Mouse (Mus musculus): ENCODE measurements at regions not wholly inside any gene's neighbourhood (a gene's known extent, or its start where the extent isn't known, plus 50 kb on each side); places are given as distances from the start of the nearest gene placed in this dataset.

DNA sequence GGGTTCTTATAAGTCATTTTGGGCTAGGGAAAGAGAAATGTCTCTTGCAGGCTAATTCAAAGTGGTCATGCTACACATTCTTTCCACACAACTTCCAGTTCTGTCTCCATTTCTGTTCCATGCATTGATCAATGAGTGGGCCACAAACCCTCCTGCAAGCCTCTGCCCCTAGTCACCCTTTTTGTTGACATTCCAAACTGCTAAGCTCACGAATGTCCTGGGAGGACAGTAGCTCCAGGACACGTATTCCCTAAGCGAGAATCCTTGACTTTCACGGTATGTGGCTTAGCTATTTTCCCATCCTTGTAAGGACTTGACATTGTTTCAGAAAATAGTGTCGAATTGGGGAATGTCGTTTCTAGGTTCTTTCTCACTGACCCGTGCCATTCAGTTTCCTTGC lies 91.1 kb upstream of the Bmp2 start:
- H3K27me3 ChIP-seq (replicated peaks): no peaks in the 10 kb centered on the region
- no peaks in the 10 kb centered on the region for H3K36me3 ChIP-seq
- no peaks in the 10 kb centered on the region for H3K4me1 ChIP-seq
- H3K9ac ChIP-seq (replicated peaks): no peak overlapping the region
- H3K4me3 ChIP-seq (replicated peaks): no peak overlapping the region
- no peaks in the 10 kb centered on the region for H3K9me3 ChIP-seq (replicated peaks)
- no peak for ATAC-seq (ENCODE audit: low FRiP score)
- 74% methylated on average over 7 of the region's 7 CpGs for WGBS
- no peak overlapping the region for H3K4me2 ChIP-seq
- no peak overlapping the region for H3K27ac ChIP-seq (replicated peaks)

DNA sequence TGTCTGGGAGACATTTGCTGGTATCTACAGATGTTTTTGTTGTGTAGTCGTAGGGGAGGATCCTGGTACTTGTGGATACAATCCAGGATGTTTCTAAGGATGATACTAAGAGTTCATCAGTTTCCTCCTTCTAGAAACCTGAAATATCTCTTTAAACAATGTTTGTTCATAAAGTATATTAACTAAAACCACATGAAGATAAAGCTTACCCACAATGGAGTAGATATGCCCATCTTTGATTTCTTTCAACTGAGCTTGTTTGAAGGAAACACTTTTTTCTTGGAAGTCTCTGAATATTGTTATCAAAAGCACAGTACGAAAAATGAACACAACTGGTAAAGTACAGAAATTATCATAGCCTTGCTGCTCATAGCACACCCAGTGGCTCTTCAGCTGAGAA lies 89.6 kb upstream of the Bmp2 start:
- ATAC-seq (ENCODE audit: low FRiP score): no peak
- no peaks in the 10 kb centered on the region for H3K4me1 ChIP-seq
- no peak overlapping the region for H3K9ac ChIP-seq (replicated peaks)
- H3K9me3 ChIP-seq (replicated peaks): no peaks in the 10 kb centered on the region
- no peaks in the 10 kb centered on the region for H3K27me3 ChIP-seq (replicated peaks)
- H3K4me3 ChIP-seq (replicated peaks): no peak overlapping the region
- no peak overlapping the region for H3K27ac ChIP-seq (replicated peaks)
- 91% methylated on average over 2 of the region's 2 CpGs for WGBS
- H3K36me3 ChIP-seq: no peaks in the 10 kb centered on the region
- H3K4me2 ChIP-seq: no peak overlapping the region

DNA sequence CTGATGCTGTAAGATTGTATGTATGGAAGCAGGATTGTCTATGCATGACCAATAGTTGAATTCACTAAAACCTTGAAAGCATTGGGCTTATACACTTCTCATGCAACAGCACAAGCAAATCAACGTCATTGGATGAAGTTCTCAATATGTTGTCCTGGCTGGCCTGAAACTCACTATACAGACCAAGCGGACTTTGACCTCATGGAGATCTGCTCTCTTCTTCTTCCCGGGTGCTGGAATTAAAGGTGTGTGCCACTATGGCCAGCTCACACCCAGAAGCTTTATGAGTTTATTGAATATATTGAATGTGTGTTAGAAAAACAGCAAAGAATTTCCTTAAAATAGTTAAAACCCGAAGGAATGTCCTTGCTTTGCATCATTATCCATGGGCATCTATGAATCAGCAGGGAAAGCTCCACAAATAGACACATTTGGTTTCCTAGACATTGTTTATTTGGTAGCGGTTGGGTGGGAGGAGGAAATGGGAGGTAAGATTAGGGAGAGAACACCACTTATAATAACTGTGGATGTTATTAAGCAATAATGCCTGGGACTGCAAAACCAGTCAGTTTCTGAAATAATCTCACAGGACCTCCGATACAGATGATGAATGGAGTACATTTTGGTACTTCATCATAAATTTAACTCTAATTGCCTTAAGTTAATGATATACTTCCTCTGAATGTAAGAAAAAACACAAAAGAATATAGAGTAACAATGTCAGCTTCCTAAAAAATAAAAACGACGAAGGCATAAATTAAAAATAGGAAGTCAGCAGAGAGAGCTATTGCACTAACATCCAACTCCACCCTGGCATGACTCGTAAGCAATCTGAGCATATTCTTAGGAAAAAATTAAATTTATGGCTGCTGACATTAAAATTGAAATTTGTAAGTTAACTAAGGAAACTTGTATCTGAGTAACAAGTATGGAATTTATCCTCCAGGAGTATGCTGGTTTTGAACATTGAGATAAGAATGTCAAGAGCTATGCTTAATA lies 84.5 kb upstream of the Bmp2 start:
- Histone ChIP-seq H3K9ac (replicated peaks) (no peak overlapping the region), H3K36me3 (no peaks in the 10 kb centered on the region), H3K4me3 (replicated peaks) (no peak overlapping the region), H3K9me3 (replicated peaks) (no peaks in the 10 kb centered on the region), H3K27me3 (replicated peaks) (no peaks in the 10 kb centered on the region), H3K4me2 (no peak overlapping the region), H3K4me1 (no peaks in the 10 kb centered on the region), H3K27ac (replicated peaks) (no peak overlapping the region)
- ATAC-seq (ENCODE audit: low FRiP score): no peak
- 89% methylated on average over 9 of the region's 9 CpGs for WGBS

DNA sequence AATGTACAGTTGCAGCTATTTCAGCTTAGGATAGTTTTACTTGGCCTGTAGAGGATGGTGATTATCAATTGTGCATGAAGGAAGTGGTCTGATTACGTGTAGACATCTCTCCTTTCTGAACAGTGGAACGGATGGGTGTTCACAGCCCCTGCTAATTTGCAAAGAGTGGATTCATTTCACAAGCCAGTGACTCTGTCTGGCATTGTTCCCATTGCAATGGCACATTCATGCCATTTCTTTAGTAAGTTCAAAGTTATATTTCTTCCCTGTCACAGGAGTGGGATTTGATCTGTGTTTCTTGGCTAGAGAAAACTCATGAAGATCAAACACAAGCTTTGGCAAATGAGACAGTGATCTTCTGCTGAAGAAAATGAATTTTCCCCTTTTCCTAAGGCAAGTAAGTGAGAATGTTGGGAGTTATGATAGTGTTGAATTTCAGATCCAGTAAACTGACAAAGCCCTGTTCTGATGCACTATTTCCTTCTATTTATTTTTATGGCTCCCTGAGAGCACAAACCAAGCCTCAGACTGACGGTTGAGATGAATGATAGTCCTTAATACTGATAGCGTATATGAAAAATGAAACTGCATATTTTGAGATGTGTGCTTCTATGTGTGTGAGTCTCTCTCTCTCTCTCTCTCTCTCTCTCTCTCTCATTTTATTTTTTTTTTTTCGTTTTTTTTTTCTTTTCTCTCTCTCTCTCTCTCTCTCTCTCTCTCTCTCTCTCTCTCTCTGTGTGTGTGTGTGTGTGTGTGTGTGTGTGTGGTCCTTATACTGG lies 78.8 kb upstream of the Bmp2 start:
- ATAC-seq (ENCODE audit: low FRiP score): no peak
- Histone ChIP-seq H3K27ac (replicated peaks) (no peak overlapping the region), H3K36me3 (no peaks in the 10 kb centered on the region), H3K9me3 (replicated peaks) (no peaks in the 10 kb centered on the region), H3K9ac (replicated peaks) (no peak overlapping the region), H3K4me2 (no peak overlapping the region), H3K4me1 (no peaks in the 10 kb centered on the region), H3K27me3 (replicated peaks) (no peaks in the 10 kb centered on the region), H3K4me3 (replicated peaks) (no peak overlapping the region)
- 48% methylated on average over 5 of the region's 5 CpGs for WGBS

DNA sequence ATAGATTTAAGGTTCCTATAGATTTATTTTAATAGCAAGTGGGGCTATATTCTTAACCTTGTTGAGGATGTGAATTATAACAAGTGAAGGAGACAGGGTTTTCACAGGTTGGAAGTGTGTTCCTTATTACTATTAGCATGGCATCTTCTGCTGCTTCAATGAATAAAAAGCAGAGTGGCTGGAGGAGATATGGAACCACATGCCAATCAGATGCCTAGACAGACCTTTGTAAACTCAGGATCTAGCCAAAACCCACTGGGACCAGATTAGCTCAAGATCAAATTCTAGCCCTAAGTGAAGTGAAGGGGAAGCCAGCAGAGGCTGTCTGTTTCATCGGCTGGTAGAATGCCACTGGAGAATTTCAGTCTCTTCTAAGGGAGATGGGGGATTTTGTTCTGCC lies 77.8 kb upstream of the Bmp2 start:
- no peak overlapping the region for H3K4me3 ChIP-seq (replicated peaks)
- no peak overlapping the region for H3K9ac ChIP-seq (replicated peaks)
- H3K36me3 ChIP-seq: no peaks in the 10 kb centered on the region
- no peak for ATAC-seq (ENCODE audit: low FRiP score)
- no peak overlapping the region for H3K27ac ChIP-seq (replicated peaks)
- WGBS: 92% methylated on average over 1 of the region's 1 CpGs
- no peaks in the 10 kb centered on the region for H3K4me1 ChIP-seq
- H3K27me3 ChIP-seq (replicated peaks): no peaks in the 10 kb centered on the region
- H3K4me2 ChIP-seq: no peak overlapping the region
- H3K9me3 ChIP-seq (replicated peaks): no peaks in the 10 kb centered on the region

DNA sequence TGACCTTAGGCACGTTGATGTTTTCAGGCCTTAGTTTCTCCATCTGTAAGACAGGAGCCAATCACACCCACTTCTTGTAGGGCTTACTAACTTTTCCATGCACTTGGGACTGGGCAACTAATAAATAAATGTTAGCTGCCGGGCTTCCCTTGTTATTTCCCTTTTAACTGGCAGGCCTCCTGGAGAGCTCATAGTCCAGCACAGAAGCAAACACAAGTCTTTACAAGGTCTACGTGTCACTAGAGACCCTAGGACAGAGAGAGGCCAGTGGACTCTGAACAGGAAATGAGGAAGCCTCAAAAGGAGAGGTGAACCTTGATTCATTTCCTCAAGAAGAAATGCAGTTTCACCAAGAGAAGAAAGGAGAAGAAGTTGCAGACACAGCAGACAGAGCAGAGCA lies 71.1 kb upstream of the Bmp2 start:
- Histone ChIP-seq H3K4me1 (no peaks in the 10 kb centered on the region), H3K9me3 (replicated peaks) (no peaks in the 10 kb centered on the region), H3K27me3 (replicated peaks) (no peaks in the 10 kb centered on the region), H3K27ac (replicated peaks) (no peak overlapping the region), H3K4me3 (replicated peaks) (no peak overlapping the region), H3K4me2 (no peak overlapping the region), H3K9ac (replicated peaks) (no peak overlapping the region), H3K36me3 (no peaks in the 10 kb centered on the region)
- WGBS: 60% methylated on average over 3 of the region's 3 CpGs
- ATAC-seq (ENCODE audit: low FRiP score): no peak

DNA sequence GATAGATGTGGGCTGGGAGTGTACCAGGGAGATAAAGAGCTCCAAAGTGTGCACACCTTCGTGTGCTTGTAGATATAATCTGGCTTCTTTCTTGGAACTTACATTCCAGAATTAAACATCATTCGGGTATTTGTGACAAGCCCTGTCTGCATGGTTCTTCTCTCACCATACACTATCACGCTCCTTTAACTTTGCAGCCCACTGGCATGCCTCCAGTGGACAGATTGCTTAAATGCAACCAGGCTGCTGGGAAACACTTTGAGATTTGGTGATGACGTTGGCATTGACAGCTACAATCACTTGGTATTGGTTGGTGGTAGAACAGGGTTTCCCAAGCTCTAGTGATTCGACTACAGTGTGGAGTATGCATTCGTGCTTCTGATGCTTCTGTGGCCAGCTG lies 70.7 kb upstream of the Bmp2 start:
- WGBS: 86% methylated on average over 6 of the region's 6 CpGs
- no peak for ATAC-seq (ENCODE audit: low FRiP score)
- Histone ChIP-seq H3K27me3 (replicated peaks) (no peaks in the 10 kb centered on the region), H3K9ac (replicated peaks) (no peak overlapping the region), H3K4me3 (replicated peaks) (no peak overlapping the region), H3K4me1 (no peaks in the 10 kb centered on the region), H3K27ac (replicated peaks) (no peak overlapping the region), H3K36me3 (no peaks in the 10 kb centered on the region), H3K4me2 (no peak overlapping the region), H3K9me3 (replicated peaks) (no peaks in the 10 kb centered on the region)

DNA sequence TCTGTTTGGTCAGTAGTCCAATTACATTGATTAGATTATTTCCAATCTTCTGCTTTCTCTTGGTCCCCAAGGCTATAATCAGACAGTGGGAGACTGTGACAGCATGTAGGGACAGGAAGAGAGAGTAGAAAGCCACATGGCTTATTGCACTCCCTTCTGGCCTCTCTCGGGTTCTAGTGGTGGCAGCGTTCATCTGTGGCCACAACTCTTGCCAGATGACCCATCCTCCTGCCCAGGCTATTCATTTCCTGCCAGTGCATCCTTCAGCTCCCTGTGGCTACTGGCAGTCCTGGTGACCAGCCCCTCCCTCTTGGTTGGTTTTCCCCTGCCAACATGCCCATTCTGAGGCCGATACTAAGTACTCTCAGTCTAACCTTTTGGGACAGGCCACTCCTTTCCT lies 70.2 kb upstream of the Bmp2 start:
- no peaks in the 10 kb centered on the region for H3K36me3 ChIP-seq
- H3K4me2 ChIP-seq: no peak overlapping the region
- H3K4me3 ChIP-seq (replicated peaks): no peak overlapping the region
- H3K27ac ChIP-seq (replicated peaks): no peak overlapping the region
- no peak for ATAC-seq (ENCODE audit: low FRiP score)
- no peaks in the 10 kb centered on the region for H3K27me3 ChIP-seq (replicated peaks)
- H3K9ac ChIP-seq (replicated peaks): no peak overlapping the region
- no peaks in the 10 kb centered on the region for H3K9me3 ChIP-seq (replicated peaks)
- no peaks in the 10 kb centered on the region for H3K4me1 ChIP-seq
- 92% methylated on average over 3 of the region's 3 CpGs for WGBS

DNA sequence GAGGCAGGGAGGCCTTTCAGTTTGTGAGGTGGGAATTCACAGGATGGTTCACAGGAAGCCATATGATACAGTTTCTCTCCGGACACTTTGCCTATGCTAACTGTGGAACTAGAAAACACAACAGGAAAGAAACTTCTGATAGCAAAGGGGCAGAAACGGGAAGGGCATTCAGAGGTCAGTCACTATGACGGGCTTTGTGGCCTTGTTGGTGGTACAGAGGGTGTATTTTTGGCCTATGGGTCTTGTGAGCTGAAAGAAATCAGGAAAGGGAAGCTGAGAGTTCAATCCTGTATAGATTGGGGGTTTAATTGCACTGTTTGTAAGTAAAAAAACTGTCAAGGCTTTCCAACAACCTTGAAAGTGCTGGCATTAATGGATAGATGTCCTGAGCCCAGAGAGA lies 56.5 kb upstream of the Bmp2 start:
- Histone ChIP-seq H3K4me1 (no peaks in the 10 kb centered on the region), H3K9ac (replicated peaks) (no peak overlapping the region), H3K4me2 (no peak overlapping the region), H3K4me3 (replicated peaks) (no peak overlapping the region), H3K36me3 (no peaks in the 10 kb centered on the region), H3K27me3 (replicated peaks) (no peaks in the 10 kb centered on the region), H3K9me3 (replicated peaks) (no peaks in the 10 kb centered on the region), H3K27ac (replicated peaks) (no peak overlapping the region)
- WGBS: 85% methylated on average over 3 of the region's 3 CpGs
- ATAC-seq (ENCODE audit: low FRiP score): no peak

DNA sequence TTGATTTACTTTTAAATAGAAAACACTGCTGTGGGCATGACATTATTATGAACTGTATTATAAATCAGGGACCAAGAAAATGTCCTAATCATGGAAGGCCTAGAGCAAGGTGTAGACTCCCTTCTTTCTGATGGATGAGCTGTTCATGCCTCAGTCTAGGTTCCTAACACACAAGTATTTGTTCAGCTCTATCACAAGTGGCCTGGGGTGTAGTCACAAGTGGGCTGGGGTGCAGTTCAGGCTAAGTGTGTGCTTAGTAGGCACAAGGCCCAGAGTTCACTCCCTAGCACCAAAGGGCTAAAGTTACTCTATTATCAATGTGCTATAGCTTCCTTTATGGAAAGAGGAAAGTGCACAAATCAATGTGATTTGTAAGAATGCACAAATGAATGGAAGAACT lies 55.6 kb upstream of the Bmp2 start:
- no peaks in the 10 kb centered on the region for H3K9me3 ChIP-seq (replicated peaks)
- ATAC-seq (ENCODE audit: low FRiP score): no peak
- no peak overlapping the region for H3K4me3 ChIP-seq (replicated peaks)
- H3K9ac ChIP-seq (replicated peaks): no peak overlapping the region
- H3K4me2 ChIP-seq: no peak overlapping the region
- H3K27me3 ChIP-seq (replicated peaks): no peaks in the 10 kb centered on the region
- no peaks in the 10 kb centered on the region for H3K36me3 ChIP-seq
- no peak overlapping the region for H3K27ac ChIP-seq (replicated peaks)
- H3K4me1 ChIP-seq: no peaks in the 10 kb centered on the region

DNA sequence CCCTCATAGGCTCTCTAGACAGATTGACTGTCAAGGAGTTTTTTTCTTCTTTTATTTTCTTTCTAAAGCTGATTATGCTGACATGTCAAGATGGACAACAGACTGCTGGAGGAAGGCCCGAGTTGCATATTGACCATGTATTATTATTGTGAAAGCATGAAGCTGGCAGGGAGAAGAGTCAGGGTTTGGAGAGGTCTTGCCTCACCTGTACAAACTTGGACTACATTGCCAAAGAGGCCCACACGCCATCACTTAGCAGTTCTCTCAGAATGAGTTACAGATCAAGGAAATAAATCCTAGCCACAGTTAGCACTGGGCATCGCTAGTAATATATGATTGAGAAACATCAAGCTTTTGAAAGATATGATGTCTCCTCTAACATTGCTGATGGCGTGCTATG lies 54.9 kb upstream of the Bmp2 start:
- Histone ChIP-seq H3K4me2 (no peak overlapping the region), H3K9me3 (replicated peaks) (no peaks in the 10 kb centered on the region), H3K4me1 (no peaks in the 10 kb centered on the region), H3K4me3 (replicated peaks) (no peak overlapping the region), H3K27me3 (replicated peaks) (no peaks in the 10 kb centered on the region), H3K36me3 (no peaks in the 10 kb centered on the region), H3K27ac (replicated peaks) (no peak overlapping the region), H3K9ac (replicated peaks) (no peak overlapping the region)
- WGBS: 85% methylated on average over 4 of the region's 4 CpGs
- no peak for ATAC-seq (ENCODE audit: low FRiP score)

DNA sequence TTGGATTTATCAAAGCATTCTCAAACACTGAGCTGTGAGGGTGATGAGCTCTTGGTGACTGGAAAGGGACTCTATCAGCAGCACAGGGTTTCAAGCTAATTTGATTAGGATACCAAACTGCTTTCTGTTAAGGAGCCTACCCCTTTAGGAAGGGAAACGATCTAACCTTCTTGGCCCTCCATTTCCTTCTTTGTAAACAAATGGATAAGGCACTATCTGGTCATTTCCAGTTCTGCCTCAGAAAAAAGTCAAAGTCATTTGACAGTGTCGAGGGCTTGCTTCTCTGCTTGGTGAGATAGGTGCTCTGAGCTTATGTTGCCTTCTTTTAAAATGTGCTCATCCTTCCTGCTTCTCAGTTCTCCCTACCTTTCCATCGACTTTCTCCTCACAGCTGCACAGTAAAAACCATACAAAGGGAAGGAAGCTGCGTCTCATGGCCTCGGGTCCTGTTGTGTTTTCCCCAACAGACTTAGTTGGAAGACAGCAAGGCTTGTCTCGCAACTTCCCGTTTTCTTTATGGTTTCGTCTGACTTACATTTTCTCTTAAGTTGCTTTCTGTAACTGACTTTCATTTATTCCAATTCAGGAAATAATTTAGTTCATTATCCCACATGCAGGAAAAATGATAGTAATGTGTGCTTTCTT lies 54.3 kb upstream of the Bmp2 start:
- Histone ChIP-seq H3K27ac (replicated peaks) (no peak overlapping the region), H3K4me2 (no peak overlapping the region), H3K4me3 (replicated peaks) (no peak overlapping the region), H3K9me3 (replicated peaks) (no peaks in the 10 kb centered on the region), H3K4me1 (no peaks in the 10 kb centered on the region), H3K27me3 (replicated peaks) (no peaks in the 10 kb centered on the region), H3K9ac (replicated peaks) (no peak overlapping the region), H3K36me3 (no peaks in the 10 kb centered on the region)
- 83% methylated on average over 8 of the region's 8 CpGs for WGBS
- no peak for ATAC-seq (ENCODE audit: low FRiP score)
